10 mouse cellular contexts compared by ENCODE assay signal in genomic region chr3:27370125-27370524, GRCm38 (mm10). TPM values are rescaled to one million over a fixed set of nuclear protein-coding genes. Genes with fewer than 3 reads are reported as not detected.
DNase-seq lines count a peak whose midpoint lies in the region; ATAC-seq lines count a peak whose summit lies in the region.
"Had no signal": no experiment of that assay in that cellular context is flagged by ENCODE, and none has a peak within 500 bp of the region (broad histone marks: within the 10 kb centered on the region; RNA-seq: fewer than 3 reads in every experiment).

No protein-coding gene starts in this region.

- no peak for ATAC-seq in hindbrain, embryonic 14.5 days (ENCODE audit: low FRiP score)
- no peak for ATAC-seq in cerebellum, adult (ENCODE audit: insufficient number of reproducible peaks, low FRiP score, low TSS enrichment)

- H3K9ac ChIP-seq in hindbrain, embryonic 14.5 days: no peak overlapping the region

- no peaks in the 10 kb centered on the region for H3K36me3 ChIP-seq in hindbrain, embryonic 14.5 days (replicated peaks; ENCODE audit: control insufficient read depth, insufficient read depth)

- peaks cover 14% of the 10 kb centered on the region for H3K4me1 ChIP-seq in hindbrain, embryonic 14.5 days (replicated peaks; ENCODE audit: control insufficient read depth, insufficient read depth, low read length)

- H3K9me3 ChIP-seq in hindbrain, embryonic 14.5 days (ENCODE audit: control insufficient read depth, low read length): no peaks in the 10 kb centered on the region

- H3K27me3 ChIP-seq in hindbrain, embryonic 14.5 days (ENCODE audit: control insufficient read depth, insufficient read depth, low read length): peaks cover 60% of the 10 kb centered on the region

- 5% methylated on average over 10 of the region's 10 CpGs for WGBS in hindbrain, embryonic 14.5 days

- DNase-seq in kidney, adult 18-20 months: peak; percentile 38
- DNase-seq in kidney, adult 11 months: no peak
- DNase-seq in adrenal gland, postnatal 10 days: peak; percentile 67
- peak; percentile 58 for DNase-seq in hindbrain, embryonic 14.5 days (ENCODE audit: low spot score)
- peak; percentile 80 for DNase-seq in mesoderm, embryonic 11.5 days (ENCODE audit: low read depth, low spot score)
- no peak for DNase-seq in natural killer cell, adult 2 months (ENCODE audit: low spot score in 2 of 2)
- no peak for DNase-seq in cerebellum, postnatal 4 days (ENCODE audit: low spot score in 2 of 2)

- no peak overlapping the region for H3K27ac ChIP-seq in hindbrain, embryonic 14.5 days

- H3K4me3 ChIP-seq in hindbrain, embryonic 14.5 days (replicated peaks; ENCODE audit: low read length): no peak overlapping the region

- H3K4me2 ChIP-seq in hindbrain, embryonic 14.5 days (replicated peaks): peak overlapping the region; percentile 96; the same call in 1 of the 2 replicates

RNA-seq across cellular contexts. Expression of gene Ghsr, which starts 1.0 kb away (rescaled TPM):
- not detected for total RNA-seq in adrenal gland, postnatal 10 days (2021)
- 0.46 and 0.73 TPM in 2 replicates for polyA plus RNA-seq in hindbrain, embryonic 14.5 days (2014; fragmentation: Nextera tagmentation; extraction: Ambion mirVana)
- total RNA-seq: adrenal gland, postnatal 4 days had no signal
- polyA plus RNA-seq: large intestine, adult 2 months had no signal

RNA-seq across cellular contexts. Expression of gene Tnfsf10, which starts 53.3 kb away (rescaled TPM):
- total RNA-seq in adrenal gland, postnatal 10 days (2021): 10 to 100 TPM in 1 of 2 experiments, 1 to 10 TPM in 1; 8.0 to 15.0 TPM
- 0.08 and 0.14 TPM in 2 replicates for polyA plus RNA-seq in hindbrain, embryonic 14.5 days (2014; fragmentation: Nextera tagmentation; extraction: Ambion mirVana)

Comparison
In these comparisons a context has a peak if more than half of its experiments do, and no peak if none do; other contexts are left out.
1. DNase-seq: peak in kidney, adult 18-20 months (single experiment), adrenal gland, postnatal 10 days (single experiment), hindbrain, embryonic 14.5 days (single experiment) and mesoderm, embryonic 11.5 days (single experiment); none in kidney, adult 11 months (single experiment), natural killer cell, adult 2 months (0 of 2) and cerebellum, postnatal 4 days (0 of 2).